Mouse (Mus musculus) gastrocnemius, adult 2 months (tissue): ENCODE data around the gene Prss40. TPM values are rescaled to one million over a fixed set of nuclear protein-coding genes. Genes with fewer than 3 reads are reported as not detected.

Experiments used
- DNase-seq: peaks from one replicate; pipeline ENCODE4 v3.0.0; 2022
- H3K27ac ChIP-seq: fragments of 200-600 bp; 2 replicates; pipeline ENCODE4 v1.8.1; 2022; ENCODE audit warnings: mild to moderate bottlenecking
- H3K4me3 ChIP-seq: fragments of 200-600 bp; 2 replicates; pipeline ENCODE4 v1.8.1; 2022; ENCODE audit warnings: mild to moderate bottlenecking, moderate library complexity
- CTCF ChIP-seq: fragments of 200-600 bp; IDR thresholded peaks from 2 replicates; pipeline ENCODE4 v1.8.1; 2022; ENCODE audit warnings: antibody characterized with exemption, mild to moderate bottlenecking, moderate library complexity
- intact Hi-C: fragments of 180-260 bp; cut with DNase I; formaldehyde crosslinking; loops from one replicate; pipeline ENCODE4 v1.15.1; 2025
- long read RNA-seq, 2 experiments: library from polyadenylated mRNA; stranded (forward); transcript quantifications; one replicate each; pipeline ENCODE4 v2.0.0; 2021
- total RNA-seq, 2 experiments: library from RNA; stranded (reverse); gene quantifications; 2 replicates each; pipeline ENCODE4 v1.2.3; 2021

Prss40 gene
- total RNA-seq: not detected
- long read RNA-seq, experiment 1: 0 reads
- long read RNA-seq, experiment 2: 0 reads

- intact Hi-C loops: no loop called here
- no peak within 1 kb of the TSS for H3K27ac ChIP-seq
- no peak for DNase-seq
- H3K4me3 ChIP-seq: no peak within 1 kb of the TSS
- TF ChIP-seq CTCF: no peak
Observed at GRCm38 (mm10) chr1:34560843-34561242, at the start of gene Prss40. TSS of gene Prss40 (minus strand) at chr1:34560943.

DNA sequence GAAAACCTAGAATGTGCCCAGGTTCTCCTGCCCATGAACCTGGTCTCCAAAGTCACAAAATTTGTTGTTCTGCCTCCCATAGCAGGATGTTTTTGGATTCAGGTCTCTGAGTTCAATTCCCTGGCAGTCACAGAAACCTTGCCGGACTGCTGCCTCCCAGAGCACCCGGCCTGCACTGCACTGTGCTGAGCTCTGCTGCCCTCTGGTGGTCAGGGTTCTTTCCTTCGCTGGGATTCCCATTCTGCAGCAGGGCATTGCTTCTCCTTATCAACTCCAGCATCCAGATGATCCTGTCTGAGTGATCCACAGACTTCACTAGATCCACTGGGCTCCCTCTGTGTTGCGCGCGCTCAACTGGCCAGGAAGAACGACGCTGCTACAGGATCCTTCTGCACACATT is 41.6 kb upstream of the Prss40 start:
- peak; percentile 77 for TF ChIP-seq CTCF
- peak; percentile 68 for DNase-seq
- intact Hi-C loops: no loop called here
- Histone ChIP-seq H3K27ac (no peak overlapping the region), H3K4me3 (no peak overlapping the region)

DNA sequence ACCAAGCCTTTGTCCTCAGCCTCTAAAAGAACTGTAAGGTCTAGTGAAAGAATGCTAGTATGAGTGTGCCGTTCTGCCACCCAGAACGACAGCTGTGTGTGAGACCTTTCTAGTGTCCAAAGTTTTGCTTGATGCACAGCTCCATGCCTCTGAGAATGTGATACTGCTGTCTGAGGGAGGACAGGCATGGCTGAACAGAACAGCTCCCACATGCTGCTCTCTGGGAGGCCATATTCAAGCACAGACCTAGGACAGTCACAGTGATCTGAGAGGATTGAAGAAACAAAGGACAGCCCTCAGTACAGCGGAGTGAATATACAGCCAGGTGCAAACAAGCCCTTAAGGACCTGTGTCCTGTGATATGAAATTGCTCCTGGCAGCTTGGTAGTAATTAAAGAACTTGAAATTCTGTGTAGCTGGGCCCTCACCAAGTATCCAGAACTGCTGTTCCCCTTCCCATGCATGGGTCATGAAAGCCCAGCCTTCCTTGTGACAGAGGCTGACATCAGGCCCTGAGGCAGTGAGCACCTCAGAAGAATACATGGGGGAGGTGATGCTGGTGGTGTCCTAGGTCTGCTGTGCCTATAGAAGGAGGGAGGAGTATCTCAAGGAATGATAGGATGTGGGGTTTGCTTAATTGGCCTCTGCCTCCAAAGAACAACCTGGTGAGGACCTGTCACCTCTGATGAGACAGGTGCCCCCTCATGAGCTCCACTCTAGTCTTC is 40.7 kb upstream of the Prss40 start:
- no peak overlapping the region for H3K4me3 ChIP-seq
- DNase-seq: no peak
- no peak for TF ChIP-seq CTCF
- H3K27ac ChIP-seq: no peak overlapping the region
- intact Hi-C loops: no loop called here

GRCm38 (mm10) chr1:34600000-34600399 is 39.3 kb upstream of the Prss40 start:
- no peak for TF ChIP-seq CTCF
- DNase-seq: no peak
- Histone ChIP-seq H3K27ac (no peak overlapping the region), H3K4me3 (no peak overlapping the region)
- intact Hi-C loops: no loop called here

DNA sequence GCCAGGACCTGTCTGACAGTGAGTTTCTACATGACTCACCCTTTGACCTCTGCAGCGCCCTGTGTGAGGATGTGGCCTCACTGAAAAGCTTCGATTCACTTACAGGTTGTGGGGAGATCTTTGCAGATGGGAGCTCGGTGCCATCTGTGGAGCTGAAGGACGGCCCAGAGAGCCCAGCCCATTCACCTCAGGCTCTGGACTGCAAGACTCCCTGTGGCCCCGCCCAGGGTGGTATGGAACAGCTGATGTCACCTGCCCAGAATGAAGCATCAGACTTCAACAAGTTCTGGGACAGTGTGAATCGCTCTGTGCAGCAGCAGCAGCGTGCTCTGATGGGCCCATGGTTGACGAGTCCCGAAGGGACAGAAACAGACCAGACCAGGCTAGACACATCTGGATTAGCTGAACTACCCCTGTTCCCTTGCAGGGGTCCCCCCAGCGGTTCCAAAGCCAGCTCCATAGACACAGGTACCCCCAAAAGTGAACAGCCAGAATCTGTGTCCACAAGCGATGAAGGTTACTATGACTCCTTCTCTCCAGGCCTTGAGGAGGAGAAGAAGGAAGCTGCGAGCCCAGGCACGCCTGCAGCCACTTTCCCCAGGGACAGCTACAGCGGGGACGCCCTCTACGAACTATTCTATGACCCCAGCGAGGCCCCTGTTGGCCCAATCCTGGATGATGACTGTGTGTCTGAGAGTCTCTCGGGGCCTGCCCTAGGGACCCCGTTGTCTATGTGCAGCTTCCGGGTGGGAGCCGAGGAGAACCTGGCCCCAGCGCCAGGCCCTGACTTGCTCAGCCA is 26.8 kb upstream of the Prss40 start:
- no peak overlapping the region for H3K4me3 ChIP-seq
- no peak overlapping the region for H3K27ac ChIP-seq
- DNase-seq: no peak
- no peak for TF ChIP-seq CTCF
- intact Hi-C loops: no loop called here

GRCm38 (mm10) chr1:34584736-34585135 is 24.0 kb upstream of the Prss40 start:
- TF ChIP-seq CTCF: no peak
- no peak overlapping the region for H3K4me3 ChIP-seq
- H3K27ac ChIP-seq: no peak overlapping the region
- DNase-seq: no peak
- intact Hi-C loops: no loop called here

DNA sequence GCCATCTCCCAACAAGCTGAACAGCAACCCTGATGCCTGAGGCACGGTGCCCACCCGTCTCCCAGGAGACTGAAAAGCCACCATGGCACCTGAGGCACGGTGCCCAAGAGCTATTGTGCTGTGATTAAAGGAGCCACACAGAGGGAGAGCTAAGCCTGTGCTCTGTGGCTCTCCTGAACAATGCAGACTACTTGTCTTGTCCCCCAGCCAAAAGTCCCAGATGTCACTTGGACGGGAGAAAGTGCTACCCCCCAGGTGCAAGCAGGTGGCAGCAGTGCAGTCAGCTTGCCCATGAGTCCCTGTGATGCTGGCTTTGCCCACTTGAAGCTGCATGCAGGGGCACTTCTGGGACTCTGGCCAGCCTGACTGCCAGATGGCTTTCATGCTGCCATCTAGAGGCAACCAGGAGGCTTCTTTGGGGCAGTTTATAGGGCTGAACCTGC is 23.1 kb upstream of the Prss40 start:
- no peak overlapping the region for H3K4me3 ChIP-seq
- intact Hi-C loops: no loop called here
- no peak overlapping the region for H3K27ac ChIP-seq
- no peak for TF ChIP-seq CTCF
- no peak for DNase-seq

GRCm38 (mm10) chr1:34582218-34582617 is 21.5 kb upstream of the Prss40 start:
- no peak for DNase-seq
- H3K27ac ChIP-seq: no peak overlapping the region
- no peak overlapping the region for H3K4me3 ChIP-seq
- intact Hi-C loops: no loop called here
- no peak for TF ChIP-seq CTCF

DNA sequence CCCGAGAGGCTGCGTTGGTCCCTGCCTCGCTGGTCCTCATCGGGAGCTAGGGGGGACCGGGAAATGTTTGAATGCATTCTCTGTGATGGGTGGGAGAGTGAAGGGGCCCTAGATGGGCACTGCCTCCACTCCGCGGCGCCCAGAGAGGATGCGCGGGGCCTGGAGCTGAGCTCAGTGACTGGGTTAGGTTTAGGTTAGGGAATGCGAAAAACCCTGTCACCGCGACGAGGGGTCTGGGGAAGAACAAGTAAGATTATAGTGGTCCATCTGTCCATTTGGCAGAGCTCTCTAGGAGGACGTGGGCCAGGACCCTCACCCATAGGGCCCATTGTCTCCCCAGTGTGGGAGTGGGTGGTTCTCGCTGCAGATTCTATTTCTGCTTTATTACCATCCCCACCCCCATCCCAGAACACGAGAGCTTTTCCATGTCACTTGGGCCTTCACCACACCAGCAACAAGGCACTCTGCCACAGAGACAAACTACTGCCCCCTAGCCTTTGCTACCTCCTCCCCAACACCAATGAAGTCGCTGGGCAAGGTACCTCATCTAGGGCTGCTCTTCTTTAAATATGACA is 19.1 kb upstream of the Prss40 start:
- TF ChIP-seq CTCF: no peak
- DNase-seq: no peak
- no peak overlapping the region for H3K27ac ChIP-seq
- intact Hi-C loops: no loop called here
- peak overlapping the region; percentile 23; the same call in 1 of the 2 replicates for H3K4me3 ChIP-seq

DNA sequence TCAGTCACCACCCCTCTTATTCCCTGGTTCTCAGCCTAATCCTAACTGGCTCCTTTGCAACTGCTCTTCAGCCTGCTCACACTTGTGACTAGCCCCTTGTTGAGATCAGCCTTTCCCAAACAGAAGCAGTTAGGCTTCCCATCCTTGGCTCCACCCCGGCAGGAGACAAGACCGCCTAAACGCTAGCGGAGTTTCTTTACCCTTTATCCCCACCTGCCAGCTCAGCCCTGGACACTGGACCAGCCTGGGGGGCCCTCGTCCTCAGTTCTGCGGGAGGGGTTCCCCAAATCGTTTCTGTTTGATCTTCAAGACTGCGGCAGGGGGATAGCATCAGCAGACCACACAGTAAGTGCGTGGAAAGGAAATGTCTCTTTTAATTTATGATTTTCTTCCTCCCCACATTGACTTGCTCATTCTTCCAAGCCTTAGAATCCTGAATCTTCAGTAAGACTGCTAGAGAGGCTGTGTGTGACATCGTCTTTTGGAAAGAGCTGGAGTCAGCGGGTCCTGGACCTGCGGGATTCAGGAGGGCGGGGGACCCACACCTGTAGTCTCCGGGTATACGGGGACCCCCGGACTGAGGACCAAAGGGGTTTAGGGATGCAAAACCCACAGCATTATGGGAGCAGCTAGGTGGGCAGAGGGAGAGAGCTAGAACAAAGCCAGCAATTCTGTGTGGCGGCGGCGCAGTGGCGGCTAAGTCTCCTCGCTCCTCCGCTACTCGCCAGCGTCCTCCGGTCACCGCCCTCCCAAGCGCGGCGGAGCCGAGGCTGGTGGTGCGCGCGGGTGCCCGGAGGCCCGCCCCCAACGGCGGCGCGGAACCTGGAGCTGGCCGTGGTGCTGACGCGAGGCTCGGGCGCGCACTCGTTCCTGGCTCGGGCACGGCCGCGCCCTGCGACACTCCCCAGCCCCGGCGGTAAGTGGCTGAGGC is 18.4 kb upstream of the Prss40 start, which contains the start of gene Amer3:
Gene Amer3 (plus strand): TSS at position 807 of the 931 bp plus-strand sequence.
- peak; percentile 61 for DNase-seq
- H3K4me3 ChIP-seq: peak within 1 kb of the TSS; percentile 23

GRCm38 (mm10) chr1:34573221-34573620 is 12.5 kb upstream of the Prss40 start:
- Histone ChIP-seq H3K27ac (no peak overlapping the region), H3K4me3 (no peak overlapping the region)
- no peak for DNase-seq
- intact Hi-C loops: no loop called here
- no peak for TF ChIP-seq CTCF

More for the DNA sequence above, 18.4 kb upstream of the Prss40 start, which contains the start of gene Amer3:
- no peak for TF ChIP-seq CTCF
- H3K27ac ChIP-seq: no peak within 1 kb of the TSS
- intact Hi-C loops: no loop called here

GRCm38 (mm10) chr1:34571431-34571830 is 10.7 kb upstream of the Prss40 start:
- no peak for DNase-seq
- TF ChIP-seq CTCF: no peak
- no peak overlapping the region for H3K27ac ChIP-seq
- H3K4me3 ChIP-seq: no peak overlapping the region
- intact Hi-C loops: no loop called here
